Mouse (Mus musculus) midbrain, embryonic 11.5 days (tissue): ENCODE measurements around the gene Lrpprc. TPM values are rescaled to one million over a fixed set of nuclear protein-coding genes. Genes with fewer than 3 reads are reported as not detected.
A peak's percentile ranks its signal among the peaks of the same experiment; 100 is the strongest.

Experiments
- ATAC-seq: fragments of 200-750 bp; cut with Nextera tagmentation; 2 replicates; pipeline ENCODE4 v1.8.0; 2017; ENCODE audit warnings: moderate TSS enrichment, moderate library complexity; ENCODE audit not compliant: low FRiP score
- DNase-seq: peaks from one replicate; pipeline ENCODE4 v3.0.0; 2015; ENCODE audit warnings: low spot score; ENCODE audit errors: missing footprints
- H3K27ac ChIP-seq: fragments of 300-500 bp; sonication (generic); 2 replicates; pipeline ENCODE4 v1.5.1; 2014; ENCODE audit warnings: low read depth, low read length
- H3K27me3 ChIP-seq: fragments of 300-500 bp; sonication (generic); 2 replicates; pipeline ENCODE4 v1.6.1; 2014; ENCODE audit warnings: mild to moderate bottlenecking, low read length, moderate library complexity, mixed read lengths; ENCODE audit not compliant: control insufficient read depth, insufficient read depth
- H3K36me3 ChIP-seq: fragments of 300-500 bp; sonication (generic); 2 replicates; pipeline ENCODE4 v1.6.1; 2014; ENCODE audit warnings: mild to moderate bottlenecking, low read length, moderate library complexity, mixed read lengths; ENCODE audit not compliant: control insufficient read depth, insufficient read depth
- H3K4me1 ChIP-seq: fragments of 300-500 bp; sonication (generic); 2 replicates; pipeline ENCODE4 v1.6.1; 2014; ENCODE audit warnings: low read length; ENCODE audit not compliant: control insufficient read depth, insufficient read depth
- H3K4me2 ChIP-seq: fragments of 300-500 bp; sonication (generic); 2 replicates; pipeline ENCODE4 v1.6.1; 2014; ENCODE audit warnings: mild to moderate bottlenecking, moderate library complexity
- H3K4me3 ChIP-seq: fragments of 300-500 bp; sonication (generic); 2 replicates; pipeline ENCODE4 v1.5.1; 2014; ENCODE audit warnings: low read depth, low read length
- H3K9ac ChIP-seq: fragments of 300-500 bp; sonication (generic); 2 replicates; pipeline ENCODE4 v1.6.1; 2014; ENCODE audit warnings: low read length
- H3K9me3 ChIP-seq: fragments of 300-500 bp; sonication (generic); 2 replicates; pipeline ENCODE4 v1.6.1; 2016; ENCODE audit warnings: low read length; ENCODE audit not compliant: control insufficient read depth
- WGBS: fragments of 180-500 bp; shearing (Covaris S2); extraction: QIAGEN DNeasy Blood & Tissue Kit; methylation state at CpG from one replicate; pipeline ENCODE4 v1.1.7; 2014; 5-methylcytosine and 5-hydroxymethylcytosine counted together
- polyA plus RNA-seq: library from polyadenylated mRNA; unstranded; fragments of >200 nt; fragmentation: Nextera tagmentation; extraction: Ambion mirVana; gene quantifications from 2 replicates; pipeline ENCODE4 v1.2.1, GENCODE M21; 2014

The Lrpprc gene
- polyA plus RNA-seq, 1 experiment from 2014 or later: 53.9 TPM

DNA sequence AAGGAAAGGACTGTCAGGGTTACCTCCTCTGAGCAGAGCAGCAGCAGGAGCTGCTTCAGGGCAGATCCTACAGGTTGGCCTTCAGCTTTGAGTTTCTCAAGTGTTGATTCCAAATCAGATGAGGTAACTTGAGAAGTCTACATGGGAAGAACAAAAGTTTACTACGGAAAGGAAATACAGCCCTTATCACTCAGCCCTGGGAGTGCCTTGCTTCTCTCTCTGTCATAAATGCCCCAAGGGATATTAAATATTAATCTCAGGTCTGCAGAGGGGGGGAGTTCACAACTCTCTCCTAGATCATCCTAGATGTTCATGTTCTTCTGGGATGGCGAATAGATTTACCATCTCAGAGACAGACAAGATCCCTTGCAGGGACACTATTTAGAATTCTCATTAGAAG lies 38.3 kb downstream of the Lrpprc start:
- Histone ChIP-seq H3K27me3 (no peaks in the 10 kb centered on the region), H3K4me1 (peaks cover 12% of the 10 kb centered on the region), H3K9ac (no peak overlapping the region), H3K36me3 (no peaks in the 10 kb centered on the region), H3K4me3 (no peak overlapping the region), H3K9me3 (no peaks in the 10 kb centered on the region), H3K27ac (no peak overlapping the region; the same call in 1 of the 2 replicates), H3K4me2 (no peak overlapping the region)
- WGBS: 85% methylated on average over 2 of the region's 2 CpGs
- DNase-seq: no peak
- ATAC-seq: no peak; the same call in 1 of the 2 replicates

DNA sequence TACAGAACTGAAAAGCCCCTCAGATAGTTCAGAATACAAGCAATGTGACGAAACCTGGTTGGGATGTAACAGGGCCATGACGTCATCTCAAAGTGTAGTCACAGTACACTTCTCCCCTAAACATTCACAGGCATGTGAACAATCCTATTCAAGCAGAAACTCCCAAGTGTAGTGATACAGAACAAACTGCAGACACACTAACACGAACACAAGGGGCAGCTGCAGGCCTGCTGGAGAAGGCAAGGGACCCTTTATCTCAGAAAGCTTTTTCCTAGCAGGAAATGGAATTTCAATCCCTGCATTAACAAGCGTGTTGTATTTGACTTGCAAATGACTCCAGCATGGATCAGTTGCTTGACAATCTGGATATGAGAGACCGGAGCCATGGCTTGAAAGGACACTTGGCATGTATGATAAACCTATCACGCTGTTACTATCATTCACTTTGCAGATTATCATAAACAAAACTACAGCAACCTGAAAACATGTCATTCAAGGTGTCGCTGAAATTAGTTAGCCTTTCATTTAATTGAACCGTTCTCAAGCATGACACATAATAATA lies 38.9 kb downstream of the Lrpprc start:
- H3K36me3 ChIP-seq: no peaks in the 10 kb centered on the region
- no peaks in the 10 kb centered on the region for H3K27me3 ChIP-seq
- no peak overlapping the region for H3K4me3 ChIP-seq
- H3K27ac ChIP-seq: peak overlapping the region; percentile 54; the same call in 1 of the 2 replicates
- DNase-seq (no peak), ATAC-seq (peak; percentile 79)
- H3K9ac ChIP-seq: no peak overlapping the region
- WGBS: 71% methylated on average over 8 of the region's 8 CpGs
- H3K4me1 ChIP-seq: peaks cover 12% of the 10 kb centered on the region
- H3K4me2 ChIP-seq: no peak overlapping the region
- no peaks in the 10 kb centered on the region for H3K9me3 ChIP-seq

DNA sequence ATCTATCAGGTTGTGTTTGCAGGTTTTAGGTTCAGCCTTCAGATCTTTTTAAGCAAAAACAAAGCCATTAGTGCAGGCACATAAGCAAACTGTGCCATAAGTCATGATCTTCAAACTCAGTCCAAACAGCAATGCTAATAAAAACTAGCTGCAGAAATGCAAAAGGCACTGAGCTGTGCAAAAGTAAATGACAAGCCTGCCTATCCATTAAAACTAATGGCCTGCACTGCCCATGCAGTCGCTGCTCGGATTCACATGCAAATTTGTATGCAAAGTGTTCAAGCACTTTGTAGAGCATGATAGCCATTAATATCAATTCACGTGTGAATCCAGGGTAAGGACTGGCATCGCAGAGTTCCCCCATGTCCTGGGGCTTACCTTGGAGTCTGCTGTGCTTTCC lies 40.5 kb downstream of the Lrpprc start:
- H3K4me2 ChIP-seq: no peak overlapping the region
- no peak overlapping the region for H3K4me3 ChIP-seq
- no peak overlapping the region for H3K27ac ChIP-seq
- DNase-seq: no peak
- H3K4me1 ChIP-seq: peaks cover 12% of the 10 kb centered on the region
- 85% methylated on average over 4 of the region's 4 CpGs for WGBS
- H3K9ac ChIP-seq: no peak overlapping the region
- H3K36me3 ChIP-seq: no peaks in the 10 kb centered on the region
- ATAC-seq: no peak
- H3K9me3 ChIP-seq: no peaks in the 10 kb centered on the region
- H3K27me3 ChIP-seq: no peaks in the 10 kb centered on the region

DNA sequence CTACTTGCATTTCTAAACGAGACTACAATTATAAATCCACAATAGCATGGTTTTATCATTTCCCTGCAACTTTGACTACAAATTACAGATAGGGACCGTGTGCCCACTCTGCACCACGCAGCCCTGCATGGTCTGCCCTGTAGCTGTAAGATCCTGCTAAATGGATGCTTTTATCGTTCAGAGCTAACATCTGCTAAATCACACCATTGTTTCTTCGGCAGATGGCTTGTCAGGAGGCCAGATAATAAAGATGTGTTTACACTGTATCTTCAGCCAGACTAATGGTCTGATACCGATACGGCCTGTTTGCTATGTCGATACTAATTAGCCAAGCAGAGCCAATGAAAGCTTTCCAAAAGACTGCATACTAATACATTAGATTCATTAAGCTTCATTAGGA lies 41.3 kb downstream of the Lrpprc start:
- H3K27me3 ChIP-seq: no peaks in the 10 kb centered on the region
- H3K4me3 ChIP-seq: no peak overlapping the region
- no peaks in the 10 kb centered on the region for H3K9me3 ChIP-seq
- no peaks in the 10 kb centered on the region for H3K36me3 ChIP-seq
- no peak overlapping the region for H3K9ac ChIP-seq
- DNase-seq (no peak), ATAC-seq (no peak)
- no peak overlapping the region for H3K27ac ChIP-seq
- peaks cover 12% of the 10 kb centered on the region for H3K4me1 ChIP-seq
- H3K4me2 ChIP-seq: no peak overlapping the region
- WGBS: 85% methylated on average over 8 of the region's 8 CpGs

DNA sequence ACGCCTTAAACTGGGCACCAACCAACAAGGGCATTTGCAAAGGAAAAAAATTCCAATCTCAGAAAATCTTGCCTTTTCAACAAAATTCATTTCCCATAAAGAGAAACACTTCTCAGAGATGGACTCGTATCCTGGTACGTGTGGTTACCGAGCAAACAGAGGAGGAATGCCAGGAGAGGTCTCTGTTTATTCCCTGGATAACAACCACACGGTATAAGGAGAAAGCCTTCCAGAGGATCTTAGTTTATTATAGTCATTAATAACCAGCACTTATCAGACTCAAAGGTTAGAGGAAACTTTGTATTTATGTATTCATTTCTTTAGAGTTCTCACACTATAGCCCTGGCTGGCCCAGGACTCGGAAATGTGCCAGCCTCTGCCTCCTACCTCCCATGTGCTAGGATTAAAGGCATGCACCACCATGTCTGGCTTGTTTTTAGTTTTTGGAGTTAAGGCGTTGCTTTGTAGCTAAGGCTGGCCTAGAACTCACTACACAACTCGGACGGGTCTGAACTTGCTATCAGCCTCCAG lies 42.4 kb downstream of the Lrpprc start:
- no peaks in the 10 kb centered on the region for H3K9me3 ChIP-seq
- ATAC-seq: no peak
- H3K4me3 ChIP-seq: no peak overlapping the region
- H3K27ac ChIP-seq: no peak overlapping the region
- no peaks in the 10 kb centered on the region for H3K36me3 ChIP-seq
- no peak overlapping the region for H3K9ac ChIP-seq
- H3K4me2 ChIP-seq: no peak overlapping the region
- H3K4me1 ChIP-seq: peaks cover 12% of the 10 kb centered on the region
- no peaks in the 10 kb centered on the region for H3K27me3 ChIP-seq
- no peak for DNase-seq
- 91% methylated on average over 9 of the region's 9 CpGs for WGBS

DNA sequence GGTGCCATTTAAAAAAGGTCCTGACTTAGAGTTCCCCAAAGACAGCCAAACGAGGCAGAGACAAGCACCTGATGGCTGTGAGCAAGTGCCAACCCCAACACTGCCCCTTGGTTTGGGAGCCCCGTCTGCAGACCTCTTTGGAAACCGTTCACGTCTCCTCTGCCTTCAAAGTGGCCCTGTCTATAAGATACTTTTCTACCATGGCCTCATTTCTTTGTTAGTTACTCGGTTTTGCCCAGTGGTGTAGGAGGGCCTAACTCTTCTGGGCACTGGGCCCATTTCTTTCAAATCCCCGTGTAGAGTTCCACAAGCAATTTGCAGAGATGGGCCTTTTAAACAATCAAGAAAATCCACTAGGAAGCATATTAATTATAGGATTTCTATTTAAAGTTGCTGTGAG lies 43.4 kb downstream of the Lrpprc start:
- Histone ChIP-seq H3K27ac (no peak overlapping the region), H3K36me3 (no peaks in the 10 kb centered on the region), H3K4me3 (no peak overlapping the region), H3K4me1 (peaks cover 12% of the 10 kb centered on the region), H3K4me2 (no peak overlapping the region), H3K9me3 (no peaks in the 10 kb centered on the region), H3K9ac (no peak overlapping the region), H3K27me3 (no peaks in the 10 kb centered on the region)
- ATAC-seq: no peak
- DNase-seq: no peak
- 84% methylated on average over 6 of the region's 6 CpGs for WGBS

DNA sequence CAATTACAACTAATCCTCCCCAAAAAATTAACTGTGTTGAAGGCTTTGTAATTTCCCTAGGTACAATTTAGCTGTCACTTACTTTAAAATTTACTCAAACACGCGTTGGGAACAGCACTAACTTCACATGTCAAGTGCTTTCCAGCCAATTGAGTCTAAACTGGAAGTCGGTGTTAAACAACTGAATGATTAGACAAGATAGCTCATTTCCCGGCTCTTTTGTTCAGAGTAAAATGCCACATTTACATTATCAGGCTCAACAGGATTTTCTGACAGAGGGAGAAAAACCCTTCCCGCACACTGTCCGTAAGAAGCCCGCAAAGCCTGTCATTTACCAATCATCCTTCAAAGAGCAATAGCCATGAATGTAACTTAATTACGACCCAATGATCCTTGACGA lies 45.6 kb downstream of the Lrpprc start:
- no peak overlapping the region for H3K4me2 ChIP-seq
- H3K4me1 ChIP-seq: no peaks in the 10 kb centered on the region
- ATAC-seq (no peak), DNase-seq (peak; percentile 19)
- no peaks in the 10 kb centered on the region for H3K9me3 ChIP-seq
- 76% methylated on average over 9 of the region's 9 CpGs for WGBS
- H3K9ac ChIP-seq: no peak overlapping the region
- H3K36me3 ChIP-seq: no peaks in the 10 kb centered on the region
- no peaks in the 10 kb centered on the region for H3K27me3 ChIP-seq
- no peak overlapping the region for H3K4me3 ChIP-seq
- no peak overlapping the region for H3K27ac ChIP-seq

DNA sequence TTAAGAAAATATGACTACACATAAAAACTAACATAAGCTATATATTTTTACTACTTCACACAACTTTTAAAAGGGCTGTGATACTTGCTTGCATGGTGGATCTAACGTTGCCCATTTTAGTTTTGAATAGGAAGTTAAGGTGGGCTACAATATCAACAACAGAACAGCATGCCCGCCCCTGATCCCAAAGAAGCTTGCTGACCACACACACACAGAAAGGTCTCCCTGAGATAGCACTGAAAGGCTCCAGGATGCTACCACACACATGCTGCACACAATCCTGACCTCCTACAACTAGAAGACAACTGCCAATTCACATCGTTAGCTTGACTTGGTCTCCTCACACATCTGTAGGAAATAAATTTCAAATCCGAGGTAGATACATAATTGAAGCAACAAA lies 46.3 kb downstream of the Lrpprc start:
- WGBS: 73% methylated on average over 4 of the region's 4 CpGs
- no peaks in the 10 kb centered on the region for H3K4me1 ChIP-seq

DNA sequence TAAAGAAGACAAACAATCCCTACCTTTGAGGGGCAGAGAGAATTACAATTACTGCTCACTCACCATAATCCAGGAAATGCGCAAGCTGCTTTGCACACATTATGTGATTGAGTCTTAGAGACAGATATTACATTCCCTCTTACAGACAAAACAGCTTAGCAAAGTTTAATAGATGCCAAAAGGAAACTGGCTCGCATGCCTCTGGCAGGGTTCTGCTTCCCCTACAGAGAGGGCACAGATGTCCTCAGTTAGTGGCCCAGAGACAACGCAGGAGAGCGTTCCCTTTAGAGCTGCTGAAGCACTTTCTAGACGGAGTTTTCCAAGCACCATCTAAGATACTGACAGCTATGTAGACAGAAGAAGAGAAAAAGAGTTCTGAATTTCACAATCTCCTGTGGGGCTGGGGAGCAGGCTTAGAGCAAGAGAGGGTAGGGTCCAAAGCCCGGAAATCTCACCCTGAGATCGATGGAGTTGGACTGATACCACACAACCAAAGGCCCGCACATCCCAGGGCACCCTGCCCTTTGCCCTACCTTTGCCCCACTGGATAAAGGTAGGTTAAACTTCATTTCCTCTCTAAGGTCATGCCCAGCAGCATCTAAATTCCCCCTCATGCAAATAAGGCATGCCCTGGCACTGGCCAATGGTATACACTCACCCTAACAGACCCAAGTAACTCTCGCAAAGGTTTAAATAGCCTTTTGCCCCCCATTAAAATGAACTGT lies 52.4 kb downstream of the Lrpprc start:
- H3K4me2 ChIP-seq: no peak overlapping the region
- no peaks in the 10 kb centered on the region for H3K4me1 ChIP-seq
- no peaks in the 10 kb centered on the region for H3K9me3 ChIP-seq
- H3K9ac ChIP-seq: no peak overlapping the region
- no peak overlapping the region for H3K27ac ChIP-seq
- DNase-seq: peak; percentile 35
- no peak overlapping the region for H3K4me3 ChIP-seq
- H3K27me3 ChIP-seq: no peaks in the 10 kb centered on the region
- 82% methylated on average over 9 of the region's 9 CpGs for WGBS
- ATAC-seq: no peak
- no peaks in the 10 kb centered on the region for H3K36me3 ChIP-seq

More for the DNA sequence above, 46.3 kb downstream of the Lrpprc start:
- Histone ChIP-seq H3K27me3 (no peaks in the 10 kb centered on the region), H3K27ac (no peak overlapping the region), H3K4me3 (no peak overlapping the region), H3K36me3 (no peaks in the 10 kb centered on the region), H3K9me3 (no peaks in the 10 kb centered on the region), H3K9ac (no peak overlapping the region), H3K4me2 (no peak overlapping the region)
- DNase-seq (peak; percentile 57), ATAC-seq (no peak)
